Mouse (Mus musculus) spleen, postnatal 10 days (tissue): Measurements from ENCODE around the gene Plekhb1.

ENCODE experiments used
- DNase-seq, 2 experiments: peaks; one replicate each; pipeline ENCODE4 v3.0.0; 2021 to 2022; ENCODE audit warnings: low spot score in 2 of 2

Gene Plekhb1

GRCm38 (mm10) chr7:100658093-100658578 lies 4.1 kb downstream of the Plekhb1 start:
- DNase-seq = no peak

DNA sequence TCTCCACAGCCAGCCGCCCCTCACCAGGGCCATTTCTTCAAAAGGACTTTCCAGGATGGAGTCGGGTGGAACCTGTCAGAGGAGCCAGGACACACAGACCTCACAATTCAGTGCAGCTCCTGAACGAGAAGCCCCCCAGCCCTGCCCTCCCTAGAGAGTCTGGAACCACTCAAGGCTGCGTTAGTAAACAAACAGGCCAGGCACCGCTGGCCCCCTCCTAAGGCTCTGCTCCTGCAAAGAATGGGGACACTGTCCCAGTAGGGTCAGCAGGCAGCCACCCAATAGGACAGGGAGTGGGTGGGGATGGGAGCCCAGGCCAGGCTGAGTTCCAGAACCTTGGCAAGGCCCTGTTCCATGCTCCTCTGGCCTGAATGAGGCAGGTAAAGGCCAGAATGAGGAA lies 5.5 kb downstream of the Plekhb1 start:
- DNase-seq = no peak

DNA sequence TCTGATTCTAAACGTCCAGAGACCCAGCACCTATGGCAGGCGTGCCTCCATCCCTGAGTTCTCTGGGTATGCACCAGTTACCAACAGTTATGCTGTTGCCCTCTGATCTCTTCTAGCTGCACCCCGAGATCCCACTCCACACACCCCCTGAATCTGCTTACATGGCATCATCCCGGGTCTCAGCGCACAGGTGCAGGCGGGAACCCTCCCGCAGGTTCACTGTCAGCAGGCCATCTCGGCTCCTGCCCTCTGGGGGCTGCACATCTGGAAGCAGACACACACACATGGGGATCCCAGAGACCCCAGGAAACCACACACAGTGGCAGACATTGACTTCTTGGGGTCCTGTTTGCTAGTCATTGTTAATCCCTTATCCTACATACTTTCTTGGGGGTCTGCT lies 7.8 kb downstream of the Plekhb1 start:
- DNase-seq = no peak

- no peak for DNase-seq
Observed at GRCm38 (mm10) chr7:100653480-100654266, 8.5 kb downstream of the Plekhb1 start.

- DNase-seq = no peak
Observed at GRCm38 (mm10) chr7:100651011-100651410, 11.2 kb downstream of the Plekhb1 start.

GRCm38 (mm10) chr7:100650421-100650820 lies 11.8 kb downstream of the Plekhb1 start:
- DNase-seq = peak in 1 of 2 experiments; percentile 3

- DNase-seq = no peak
Observed at GRCm38 (mm10) chr7:100649826-100650225, 12.4 kb downstream of the Plekhb1 start.

GRCm38 (mm10) chr7:100649095-100649494 lies 13.1 kb downstream of the Plekhb1 start:
- no peak for DNase-seq

DNA sequence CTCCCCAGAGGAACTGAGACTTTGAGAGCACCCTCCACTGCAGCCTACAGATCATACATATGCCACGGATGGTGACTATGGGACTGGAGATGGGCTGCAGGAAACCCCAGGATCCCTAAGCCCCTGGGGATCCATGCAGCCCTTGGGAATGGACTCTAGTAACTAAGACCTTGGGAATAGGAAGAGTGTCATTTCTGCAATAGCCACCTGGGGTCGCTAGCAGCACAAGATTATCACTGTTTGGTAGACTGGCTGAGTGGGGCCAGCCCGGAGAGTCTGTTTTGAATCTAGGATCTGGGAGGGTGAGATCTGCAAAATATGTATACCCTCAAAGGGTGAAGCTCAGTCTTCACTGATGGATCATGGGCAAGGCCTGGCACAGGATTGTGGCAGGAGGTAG lies 17.1 kb downstream of the Plekhb1 start:
- peak; percentile 61 to 78 for DNase-seq

DNA sequence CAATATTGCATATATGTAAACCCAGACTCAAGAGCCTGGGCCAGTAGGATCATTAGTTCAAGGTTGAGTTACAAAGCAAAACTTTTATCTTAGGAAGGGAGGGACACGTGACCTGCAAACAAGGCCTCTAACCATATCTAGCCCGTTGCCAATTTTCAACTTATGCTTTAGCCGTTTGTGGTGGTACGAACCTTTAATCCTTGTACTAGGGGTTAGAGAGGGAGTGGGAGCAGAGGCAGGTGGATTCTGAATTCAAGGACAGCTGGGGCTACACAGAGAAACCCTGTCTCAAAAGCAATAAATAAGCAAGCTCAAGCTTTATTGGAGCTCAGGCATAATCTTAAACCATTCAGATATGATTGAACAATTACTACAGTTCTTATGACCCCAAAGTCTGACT lies 19.8 kb downstream of the Plekhb1 start:
- no peak for DNase-seq

DNA sequence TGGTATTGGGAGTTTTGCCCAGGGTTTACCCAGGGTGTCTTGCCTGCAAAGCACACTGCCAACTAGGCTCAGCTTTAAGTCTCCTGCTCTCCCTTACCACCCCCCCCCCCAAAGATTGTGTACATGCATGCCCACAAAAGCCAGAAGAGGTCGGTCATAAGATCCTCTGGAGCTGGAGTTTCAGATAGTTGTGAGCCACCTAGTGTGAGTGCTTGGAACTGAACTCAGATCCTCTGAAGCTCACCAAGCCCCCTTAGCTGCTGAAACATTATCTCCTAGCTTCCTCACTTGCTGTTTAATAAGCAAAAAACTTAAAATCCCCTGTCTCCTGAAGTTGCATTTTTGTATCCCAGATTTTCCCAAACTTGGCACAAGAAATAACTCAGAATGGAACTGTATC lies 24.6 kb downstream of the Plekhb1 start:
- DNase-seq = peak in 1 of 2 experiments; percentile 50

DNA sequence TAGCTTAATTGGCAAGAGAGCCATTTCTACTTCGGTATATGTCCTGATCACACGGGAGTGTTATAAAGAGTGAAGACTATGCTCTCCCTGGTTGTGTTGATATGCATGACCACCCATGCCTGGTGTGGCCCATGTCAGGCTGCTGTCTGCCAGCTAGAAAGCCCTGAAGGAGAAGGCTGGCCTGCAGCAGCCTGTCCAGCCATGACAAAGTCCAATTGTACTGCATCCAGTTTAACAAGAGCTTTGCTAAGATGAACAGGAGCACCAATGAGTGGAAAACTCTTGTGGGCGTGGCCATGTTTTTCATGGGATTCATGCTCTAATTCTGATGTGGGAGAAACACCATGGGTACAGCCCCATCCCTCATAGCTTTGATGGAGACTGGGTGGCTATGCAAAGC lies 37.7 kb downstream of the Plekhb1 start:
- DNase-seq = no peak

GRCm38 (mm10) chr7:100622277-100622676 lies 39.9 kb downstream of the Plekhb1 start:
- DNase-seq = peak in 1 of 2 experiments; percentile 31

- peak in 1 of 2 experiments; percentile 33 for DNase-seq
Observed at GRCm38 (mm10) chr7:100616121-100616857, 45.9 kb downstream of the Plekhb1 start.

DNA sequence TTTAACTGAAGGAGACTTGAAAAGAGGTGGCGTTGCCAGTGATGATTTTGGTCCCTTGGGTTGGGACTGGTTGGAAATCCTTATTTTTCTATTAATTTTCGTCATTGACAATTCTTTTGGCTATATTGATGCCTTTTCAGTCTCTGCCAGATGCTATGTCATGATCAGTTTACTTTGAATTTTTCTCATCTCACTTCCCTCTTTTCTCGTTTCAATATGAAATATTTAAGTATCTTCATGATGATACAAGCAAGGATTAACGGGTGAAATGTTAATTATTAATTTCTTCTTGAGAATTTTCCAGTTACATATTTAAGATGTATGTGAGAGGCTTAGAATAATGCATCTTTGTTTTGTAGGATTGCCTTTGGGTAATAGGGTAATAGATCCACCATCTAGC lies 53.3 kb downstream of the Plekhb1 start:
- no peak for DNase-seq

DNA sequence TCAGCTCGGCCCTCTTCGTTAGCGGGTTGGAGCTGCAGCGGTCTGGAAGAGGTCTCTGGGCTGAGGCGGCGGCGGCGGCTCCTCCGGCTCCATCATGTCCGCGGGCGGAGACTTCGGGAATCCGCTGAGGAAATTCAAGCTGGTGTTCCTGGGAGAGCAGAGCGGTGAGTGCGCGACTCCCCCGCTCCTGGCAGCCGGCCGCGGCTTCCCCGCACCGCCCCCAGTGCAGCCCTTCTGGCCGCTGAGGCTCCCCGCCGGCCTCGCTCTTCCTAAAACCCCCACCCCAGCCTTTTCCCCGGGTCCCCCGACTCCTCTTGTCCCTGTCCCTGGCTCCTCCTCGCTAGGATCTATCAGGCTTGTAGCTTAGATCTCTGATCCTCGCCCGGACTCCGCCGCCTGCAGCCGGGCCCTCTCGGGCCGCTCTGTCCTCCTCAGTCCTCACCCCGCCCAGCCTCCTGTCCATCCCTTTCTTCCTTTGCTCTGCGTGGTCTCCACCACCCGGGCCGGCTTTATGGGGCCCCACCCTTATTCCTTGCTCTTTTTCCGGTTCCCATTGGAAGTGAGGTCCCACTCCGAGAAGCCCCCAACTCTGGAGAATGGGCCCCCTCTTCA lies 54.0 kb downstream of the Plekhb1 start, which contains the start of gene Mrpl48:
Gene Mrpl48, minus strand, starts transcription at position 172 of the 612 bp plus-strand sequence.
- DNase-seq = peak; percentile 71 to 76

DNA sequence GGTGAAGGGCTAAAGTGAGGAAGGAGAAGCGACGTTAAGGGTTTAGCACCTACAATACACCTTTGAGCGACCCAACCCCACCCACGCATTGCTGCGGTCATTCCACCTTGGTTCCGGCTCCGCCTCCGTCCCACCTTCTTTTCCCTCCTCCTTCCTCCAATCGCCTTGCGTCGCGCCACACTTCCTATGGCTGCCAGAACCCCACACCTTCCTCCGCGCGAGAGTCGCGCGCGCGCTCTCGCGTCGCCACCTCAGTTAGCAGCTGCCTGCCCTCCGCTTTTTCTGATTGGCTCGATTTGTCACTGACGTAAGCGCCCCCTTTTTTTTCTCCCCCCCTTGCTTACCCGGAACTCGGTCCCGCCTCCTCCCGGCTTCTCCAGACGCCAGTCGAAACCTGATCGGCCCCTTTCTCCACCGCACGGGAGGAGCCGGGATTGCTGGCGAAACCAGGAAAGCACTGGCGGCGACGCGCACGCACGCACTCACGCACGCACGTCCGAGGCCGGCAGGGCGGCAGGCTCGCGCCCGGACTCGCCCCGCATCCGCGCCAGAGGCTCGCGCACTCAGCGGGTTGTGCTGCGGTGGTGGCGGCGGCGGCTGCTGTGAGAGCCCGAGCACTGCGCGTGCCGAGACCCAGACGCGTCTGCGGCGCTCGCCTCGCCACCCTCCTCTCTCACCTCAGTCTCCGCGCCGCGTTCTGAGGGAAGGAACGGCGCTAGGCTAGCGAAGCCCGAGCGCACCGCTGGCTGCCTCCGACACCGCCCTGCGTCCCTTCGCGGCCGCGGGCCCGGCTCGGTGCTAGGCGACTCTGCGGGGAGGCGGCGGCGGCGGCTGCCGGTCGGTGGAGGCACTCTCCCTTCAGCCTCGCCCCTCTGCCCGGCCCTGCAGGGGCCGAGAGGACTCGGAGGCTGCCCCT lies 54.7 kb downstream of the Plekhb1 start, which contains the start of gene Rab6a:
Gene Rab6a, plus strand, starts transcription at position 197 of the 916 bp plus-strand sequence.
- DNase-seq = peak; percentile 90 to 94

GRCm38 (mm10) chr7:100600211-100600610 lies 62.0 kb downstream of the Plekhb1 start:
- no peak for DNase-seq

DNA sequence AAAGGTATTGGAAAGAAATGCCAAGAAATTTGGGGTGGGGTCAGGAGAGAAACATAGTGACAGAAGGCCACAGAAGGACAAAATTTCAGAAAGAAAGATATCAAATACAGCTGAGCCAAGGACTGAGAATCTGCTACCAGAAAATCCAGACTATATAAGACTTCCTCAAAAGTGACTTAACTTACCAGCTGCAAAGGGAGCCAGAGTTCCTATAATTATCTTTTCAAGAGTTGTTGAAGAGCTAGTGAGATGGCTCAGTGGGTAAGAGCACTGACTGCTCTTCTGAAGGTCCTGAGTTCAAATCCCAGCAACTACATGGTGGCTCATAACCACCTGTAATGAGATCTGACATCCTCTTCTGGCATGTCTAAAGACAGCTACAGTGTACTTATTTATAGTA lies 68.9 kb downstream of the Plekhb1 start:
- no peak for DNase-seq
